Mouse (Mus musculus) left cerebral cortex, adult 9 months (tissue): ENCODE measurements around the gene Fbxw25.
"Not testable (repeated sequence)": the region's sequence is repeated elsewhere in the genome, so short reads cannot be mapped to it uniquely, and the experiment has no call there.

Experiments
- DNase-seq, 2 experiments: peaks; one replicate each; pipeline ENCODE4 v3.0.0; 2022; ENCODE audit warnings: low spot score in 2 of 2

The Fbxw25 gene

DNA sequence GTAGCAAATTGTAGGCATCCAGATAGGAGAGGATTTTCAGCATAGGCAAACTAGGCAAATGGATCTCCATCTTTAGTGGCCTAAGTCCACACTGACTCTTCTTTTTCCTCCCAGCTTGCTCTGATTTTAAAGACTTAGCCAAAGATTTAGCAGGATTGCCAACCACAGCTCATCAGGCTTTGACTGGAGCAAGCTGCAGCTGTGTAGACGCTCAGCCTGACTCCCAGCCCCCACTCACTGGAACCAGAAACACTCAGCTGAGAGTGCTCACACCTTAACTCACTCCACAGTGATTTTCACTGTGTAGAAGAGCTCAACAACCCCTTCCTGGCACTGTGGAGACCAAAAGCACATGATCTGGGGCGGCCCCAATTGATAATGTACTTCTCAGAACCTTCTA, at the start of gene Fbxw25:
Gene Fbxw25 (minus strand): TSS at position 101 of the 400 bp plus-strand sequence.
- DNase-seq, result not testable (repeated sequence)

DNA sequence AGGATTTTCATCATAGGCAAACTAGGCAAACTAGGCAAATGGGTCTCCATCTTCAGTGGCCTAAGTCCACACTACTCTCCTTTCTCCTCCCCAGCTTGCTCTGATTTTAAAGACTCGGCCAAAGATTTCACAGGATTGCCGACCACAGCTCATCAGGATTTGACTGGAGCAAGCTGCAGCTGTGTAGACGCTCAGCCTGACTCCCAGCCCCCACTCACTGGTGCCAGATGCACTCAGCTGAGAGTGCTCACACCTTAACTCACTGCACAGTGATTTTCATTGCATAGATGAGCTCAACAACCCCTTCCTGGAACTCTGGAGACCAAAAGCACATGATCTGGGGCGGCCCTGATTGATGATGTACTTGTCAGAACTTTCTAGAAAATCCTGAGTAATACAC, 38.1 kb upstream of the Fbxw25 start, which contains the start of gene Fbxw18:
Gene Fbxw18 (minus strand): TSS at position 101 of the 400 bp plus-strand sequence.
- DNase-seq, result not testable (repeated sequence)

DNA sequence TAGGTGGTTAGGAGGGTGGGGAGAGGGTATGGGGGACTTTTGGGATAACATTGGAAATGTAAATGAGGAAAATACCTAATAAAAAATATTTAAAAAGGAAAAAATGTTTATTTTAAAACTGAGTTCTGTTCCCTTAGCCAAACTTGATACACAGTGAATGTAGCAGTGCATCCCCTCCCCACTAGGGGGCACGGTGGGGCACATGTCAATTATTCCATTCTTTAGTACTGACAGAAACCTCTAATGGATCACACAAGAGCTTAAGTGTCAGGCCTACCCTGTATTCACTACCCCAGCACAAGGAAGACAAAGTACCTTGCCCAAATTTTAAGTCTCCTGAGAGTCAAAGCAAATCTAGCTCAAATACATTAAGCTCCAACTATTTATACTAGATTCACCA, 20.8 kb upstream of the Fbxw25 start:
- peak in 1 of 2 experiments; percentile 2 for DNase-seq

DNA sequence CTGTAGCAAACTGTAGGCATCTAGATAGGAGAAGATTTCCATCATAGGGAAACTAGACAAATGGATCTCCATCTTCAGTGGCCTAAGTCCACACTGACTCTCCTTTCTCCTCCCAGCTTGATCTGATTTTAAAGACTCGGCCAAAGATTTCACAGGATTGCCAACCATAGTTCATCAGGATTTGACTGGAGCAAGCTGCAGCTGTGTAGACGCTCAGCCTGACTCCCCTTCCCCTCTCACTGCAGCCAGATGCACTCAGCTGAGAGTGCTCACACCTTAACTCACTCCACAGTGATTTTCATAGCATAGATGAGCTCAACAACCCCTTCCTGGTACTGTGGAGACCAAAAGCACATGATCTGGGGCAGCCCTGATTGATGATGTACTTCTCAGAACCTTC, 38.5 kb downstream of the Fbxw25 start, which contains the start of gene Fbxw24:
Gene Fbxw24 (minus strand): TSS at position 101 of the 400 bp plus-strand sequence.
- not testable (repeated sequence) for DNase-seq

DNA sequence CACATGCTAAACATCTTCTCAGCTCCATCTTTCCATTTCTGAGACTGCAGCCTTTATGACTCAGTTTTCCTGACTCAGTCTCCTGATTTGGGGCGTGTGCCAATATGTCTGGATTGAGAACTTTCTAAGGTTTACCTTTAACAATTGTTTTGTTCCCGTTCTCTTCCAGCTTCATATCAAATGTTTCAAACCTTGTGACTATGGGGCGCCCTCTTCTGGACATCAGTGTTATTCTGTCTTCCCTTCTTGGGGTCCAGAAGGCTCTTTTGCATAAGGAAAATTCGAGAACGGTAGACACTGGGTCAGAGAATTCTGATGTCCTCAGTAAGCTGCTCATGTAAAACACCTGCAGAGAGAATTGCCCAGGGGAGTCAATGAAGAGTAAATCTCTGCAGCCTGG, 57.6 kb downstream of the Fbxw25 start:
- peak in 1 of 2 experiments; percentile 51 for DNase-seq

DNA sequence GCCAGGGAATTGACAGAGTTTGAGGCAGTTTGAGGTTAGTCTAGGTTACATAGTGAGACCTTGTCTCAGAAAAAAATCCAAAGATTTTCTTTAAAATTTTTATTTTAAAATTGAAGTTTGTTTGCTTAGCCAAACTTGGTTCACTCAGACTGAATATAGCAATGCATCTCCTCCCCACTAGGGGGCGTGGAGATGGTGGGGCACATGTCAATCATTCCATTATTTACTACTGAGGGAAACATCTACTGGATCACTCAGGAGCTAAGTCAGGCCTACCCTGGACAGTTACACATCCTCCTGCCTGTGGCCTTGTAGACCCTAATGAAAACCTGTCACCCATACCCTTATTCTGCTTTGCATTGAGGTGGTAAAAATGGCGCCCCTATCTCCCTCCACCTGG, 62.3 kb downstream of the Fbxw25 start:
- DNase-seq, result not testable (repeated sequence)

DNA sequence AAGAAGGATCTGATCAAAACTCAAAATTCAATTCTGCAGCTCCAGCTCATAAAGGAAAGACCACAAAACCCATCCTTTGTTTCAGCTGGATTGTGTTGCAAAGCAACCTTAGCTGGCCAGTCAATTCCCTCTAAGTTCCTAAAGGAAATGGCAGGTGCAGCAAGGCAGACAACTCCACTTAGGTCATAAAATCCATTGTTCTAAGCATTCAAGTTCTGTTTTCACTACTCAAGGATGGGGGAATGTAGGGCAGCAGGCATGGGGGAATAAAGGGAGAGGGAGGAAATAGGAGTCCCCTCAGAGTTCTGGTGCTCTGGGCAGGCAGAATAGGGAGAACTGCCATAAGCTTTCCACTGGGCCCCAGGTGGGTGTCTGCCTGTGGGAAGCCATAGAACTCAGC, 67.2 kb downstream of the Fbxw25 start:
- DNase-seq, result no peak
